Mouse (Mus musculus) neural tube, embryonic 13.5 days (tissue): ENCODE measurements around the gene Neurl3. TPM values are rescaled to one million over a fixed set of nuclear protein-coding genes. Genes with fewer than 3 reads are reported as not detected.

Experiments used
- ATAC-seq: fragments of 200-750 bp; cut with Nextera tagmentation; 2 replicates; pipeline ENCODE4 v1.8.0; 2017; ENCODE audit warnings: low read depth, mild to moderate bottlenecking, moderate TSS enrichment, moderate library complexity
- H3K27ac ChIP-seq: fragments of 300-500 bp; sonication (generic); replicated peaks from 2 replicates; pipeline ENCODE4 v1.5.1; 2015; ENCODE audit warnings: moderate library complexity, mild to moderate bottlenecking, inconsistent platforms
- H3K27me3 ChIP-seq: fragments of 300-500 bp; sonication (generic); 2 replicates; pipeline ENCODE4 v1.6.1; 2015; ENCODE audit warnings: mild to moderate bottlenecking, inconsistent platforms
- H3K36me3 ChIP-seq: fragments of 300-500 bp; sonication (generic); 2 replicates; pipeline ENCODE4 v1.6.1; 2015; ENCODE audit warnings: mild to moderate bottlenecking, inconsistent platforms
- H3K4me1 ChIP-seq: fragments of 300-500 bp; sonication (generic); replicated peaks from 2 replicates; pipeline ENCODE4 v1.6.1; 2015; ENCODE audit warnings: inconsistent platforms
- H3K4me2 ChIP-seq: fragments of 300-500 bp; sonication (generic); 2 replicates; pipeline ENCODE4 v1.6.1; 2015; ENCODE audit warnings: inconsistent platforms, mild to moderate bottlenecking, moderate library complexity
- H3K4me3 ChIP-seq: fragments of 300-500 bp; sonication (generic); 2 replicates; pipeline ENCODE4 v1.5.1; 2015; ENCODE audit warnings: mild to moderate bottlenecking, inconsistent platforms
- H3K9ac ChIP-seq: fragments of 300-500 bp; sonication (generic); 2 replicates; pipeline ENCODE4 v1.6.1; 2015; ENCODE audit warnings: moderate library complexity, mild to moderate bottlenecking, inconsistent platforms
- H3K9me3 ChIP-seq: fragments of 300-500 bp; sonication (generic); 2 replicates; pipeline ENCODE4 v1.6.1; 2016; ENCODE audit warnings: inconsistent platforms
- WGBS: fragments of 180-500 bp; shearing (Covaris S2); methylation state at CpG from one replicate; pipeline ENCODE4 v1.1.7; 2015; 5-methylcytosine and 5-hydroxymethylcytosine counted together
- polyA plus RNA-seq: library from polyadenylated mRNA; unstranded; fragments of >200 nt; fragmentation: Nextera tagmentation; extraction: Ambion mirVana; gene quantifications from 2 replicates; pipeline ENCODE4 v1.2.1, GENCODE M21; 2015

Neurl3 gene
- polyA plus RNA-seq, 1 experiment from 2014 or later: 1.0 TPM

DNA sequence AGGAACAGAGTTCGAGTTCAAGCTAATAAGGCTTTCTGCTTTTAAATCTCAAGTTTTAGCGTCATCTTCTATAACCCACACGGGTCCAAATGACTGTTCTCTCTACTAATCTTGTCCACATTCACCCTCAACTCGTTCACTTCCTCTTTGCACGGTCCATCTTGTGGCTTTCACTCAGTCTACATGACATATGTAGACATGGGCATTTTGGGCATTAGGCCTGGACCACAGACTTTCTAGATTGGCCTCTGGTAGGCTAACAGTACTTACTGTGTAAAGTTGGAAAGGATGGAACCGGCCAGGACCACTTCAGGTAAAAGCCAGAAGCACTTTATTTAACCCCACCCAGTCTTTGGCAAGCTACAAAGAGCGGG lies 32.6 kb upstream of the Neurl3 start:
- Histone ChIP-seq H3K36me3 (no peaks in the 10 kb centered on the region), H3K4me3 (no peak overlapping the region), H3K27ac (no peak overlapping the region), H3K4me1 (peaks cover 27% of the 10 kb centered on the region), H3K9me3 (no peaks in the 10 kb centered on the region), H3K9ac (no peak overlapping the region), H3K4me2 (no peak overlapping the region), H3K27me3 (peaks cover 25% of the 10 kb centered on the region)
- WGBS: 74% methylated on average over 7 of the region's 7 CpGs
- ATAC-seq: peak; percentile 10

DNA sequence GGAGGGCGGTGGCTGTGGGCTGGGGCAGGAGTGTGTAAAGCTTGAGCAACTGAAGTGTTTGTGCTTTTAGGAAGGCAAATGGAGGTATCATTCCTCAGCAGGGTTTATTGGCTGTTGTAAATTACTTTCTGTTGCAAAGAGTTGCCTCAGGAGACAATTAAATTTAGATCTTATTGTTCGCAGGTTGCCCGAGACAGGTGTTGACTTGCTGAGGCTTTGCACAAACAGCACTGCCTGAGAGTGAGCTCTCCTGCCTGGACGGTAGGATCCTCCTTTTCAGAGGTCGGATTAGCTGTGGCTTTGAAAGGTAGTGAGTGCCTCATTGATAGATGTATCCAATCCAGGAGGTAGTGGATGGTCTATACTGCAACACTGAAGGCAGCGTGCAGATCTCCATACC lies 31.6 kb upstream of the Neurl3 start:
- Histone ChIP-seq H3K4me3 (no peak overlapping the region), H3K27ac (no peak overlapping the region), H3K27me3 (peaks cover 28% of the 10 kb centered on the region), H3K9ac (no peak overlapping the region), H3K4me2 (no peak overlapping the region), H3K9me3 (no peaks in the 10 kb centered on the region), H3K36me3 (no peaks in the 10 kb centered on the region), H3K4me1 (peaks cover 27% of the 10 kb centered on the region)
- ATAC-seq: no peak
- 56% methylated on average over 6 of the region's 6 CpGs for WGBS

DNA sequence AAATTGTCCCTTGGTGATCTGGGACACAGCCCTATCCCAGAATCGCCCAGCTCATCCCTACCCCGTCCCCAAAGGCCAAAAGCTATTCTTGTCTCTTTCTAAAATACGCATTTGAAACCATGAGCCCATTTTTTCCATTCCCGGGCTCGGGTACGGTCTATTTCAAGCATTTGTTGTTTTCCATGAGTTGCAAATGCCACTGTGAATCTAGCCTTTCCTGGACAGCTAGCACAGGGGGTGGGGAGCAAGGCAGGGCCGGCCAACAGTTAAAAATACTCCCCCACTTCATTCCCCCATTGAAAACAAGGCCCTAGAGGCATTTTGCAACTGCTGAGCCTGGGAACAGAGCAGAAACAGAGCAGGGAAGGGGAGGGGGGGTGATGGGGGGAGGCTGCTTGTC lies 30.3 kb upstream of the Neurl3 start:
- 74% methylated on average over 7 of the region's 7 CpGs for WGBS
- H3K27me3 ChIP-seq: peaks cover 26% of the 10 kb centered on the region
- H3K9me3 ChIP-seq: no peaks in the 10 kb centered on the region
- no peak for ATAC-seq
- H3K4me1 ChIP-seq: peaks cover 25% of the 10 kb centered on the region
- H3K36me3 ChIP-seq: no peaks in the 10 kb centered on the region
- no peak overlapping the region for H3K4me3 ChIP-seq
- no peak overlapping the region for H3K4me2 ChIP-seq
- no peak overlapping the region for H3K9ac ChIP-seq
- H3K27ac ChIP-seq: no peak overlapping the region

DNA sequence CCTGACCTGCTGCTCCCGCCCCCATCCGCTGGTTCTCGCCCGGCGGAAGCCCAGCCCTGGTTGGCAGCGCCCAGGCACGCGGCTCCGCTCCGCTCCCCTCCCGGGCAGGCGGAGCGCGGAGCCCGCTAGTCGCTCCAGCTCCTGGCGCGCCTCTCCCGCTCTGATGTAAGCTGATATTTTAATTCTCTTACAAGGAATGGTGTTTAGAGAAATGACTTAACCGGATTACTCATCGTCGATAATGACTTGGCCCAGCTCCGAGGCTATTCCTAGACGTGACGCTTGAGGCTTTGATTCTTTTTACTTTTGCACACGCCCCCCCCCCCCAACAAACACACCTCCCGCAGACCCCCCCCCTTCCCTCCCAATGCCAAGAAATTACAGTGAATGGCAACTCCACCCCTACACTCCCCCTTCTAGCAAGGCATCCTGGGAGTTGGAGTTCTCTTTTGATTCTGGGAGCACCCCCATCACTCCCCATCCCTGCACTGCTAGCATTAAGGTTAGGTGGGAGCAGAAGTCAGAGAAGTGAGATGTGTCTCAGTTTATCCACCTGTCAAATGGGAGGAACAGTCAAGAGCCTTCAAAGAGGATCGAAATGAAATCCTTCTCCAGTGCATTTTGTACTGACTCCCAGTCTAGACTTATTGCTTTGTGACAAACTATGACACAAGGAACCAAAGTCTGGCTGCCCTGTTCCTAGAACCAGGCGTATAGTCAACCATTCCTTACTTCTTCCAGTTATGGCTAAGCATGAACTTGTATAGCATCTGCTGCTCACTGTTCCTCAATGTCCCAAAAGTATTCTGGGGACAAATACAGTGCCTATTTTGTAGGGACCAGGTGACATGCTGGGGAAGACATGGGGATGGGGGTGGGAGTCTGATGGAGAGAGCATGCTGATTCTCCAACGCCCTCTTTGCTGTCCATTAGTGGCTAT lies 29.2 kb upstream of the Neurl3 start:
- peak overlapping the region; percentile 37 for H3K4me3 ChIP-seq
- peak overlapping the region; percentile 61 for H3K9ac ChIP-seq
- no peaks in the 10 kb centered on the region for H3K9me3 ChIP-seq
- no peaks in the 10 kb centered on the region for H3K36me3 ChIP-seq
- H3K4me1 ChIP-seq: peaks cover 17% of the 10 kb centered on the region
- 9% methylated on average over 30 of the region's 30 CpGs for whole genome bisulfite sequencing
- peaks cover 15% of the 10 kb centered on the region for H3K27me3 ChIP-seq
- H3K27ac ChIP-seq: no peak overlapping the region; the same call in 1 of the 2 replicates
- ATAC-seq: no peak
- H3K4me2 ChIP-seq: peak overlapping the region; percentile 65

DNA sequence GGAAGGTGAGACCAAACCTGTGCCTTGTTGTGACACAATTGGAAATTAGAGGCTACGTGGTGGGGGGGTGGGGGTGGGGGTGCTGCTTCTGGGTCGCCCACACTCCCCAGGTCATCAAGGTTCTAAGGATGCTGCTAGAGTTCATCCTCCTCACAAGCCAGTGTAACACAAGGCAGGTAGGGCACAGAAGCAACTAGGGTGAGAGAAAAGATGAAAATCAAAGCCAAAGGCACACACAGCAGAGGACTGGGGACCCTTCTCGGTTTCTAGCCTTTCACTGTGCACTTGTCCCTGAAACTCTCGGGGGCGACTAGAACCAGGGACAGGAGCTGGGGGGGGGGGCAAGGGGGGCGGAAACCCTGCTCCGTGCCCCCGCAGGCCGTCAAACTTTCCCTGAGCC lies 28.5 kb upstream of the Neurl3 start:
- H3K27me3 ChIP-seq: peaks cover 11% of the 10 kb centered on the region
- peak overlapping the region; percentile 61 for H3K9ac ChIP-seq
- no peaks in the 10 kb centered on the region for H3K9me3 ChIP-seq
- H3K4me3 ChIP-seq: peak overlapping the region; percentile 37
- peak overlapping the region; percentile 65 for H3K4me2 ChIP-seq
- no peak for ATAC-seq
- H3K4me1 ChIP-seq: peaks cover 10% of the 10 kb centered on the region
- no peak overlapping the region; the same call in 1 of the 2 replicates for H3K27ac ChIP-seq
- WGBS: 14% methylated on average over 9 of the region's 9 CpGs
- H3K36me3 ChIP-seq: no peaks in the 10 kb centered on the region

DNA sequence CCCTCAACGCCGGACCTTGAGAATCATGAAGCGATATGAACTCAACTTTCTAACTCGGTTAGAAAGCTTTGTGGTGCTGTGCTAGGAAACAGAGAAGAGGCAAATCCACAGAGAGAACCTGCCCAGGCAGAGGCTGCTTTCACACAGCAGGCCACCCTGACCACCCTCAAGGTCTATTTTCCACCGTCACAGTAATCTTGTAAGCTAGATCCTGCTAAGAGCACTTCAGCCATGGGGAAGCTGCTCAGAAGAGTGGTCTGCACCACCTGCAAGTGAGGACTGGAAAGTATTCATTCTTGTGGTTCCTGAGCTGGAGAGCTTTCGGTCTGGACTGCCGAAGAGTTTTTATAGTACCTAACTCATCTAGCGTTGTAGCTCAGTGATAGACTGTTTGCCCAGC lies 27.8 kb upstream of the Neurl3 start:
- Histone ChIP-seq H3K27me3 (peaks cover 11% of the 10 kb centered on the region), H3K4me1 (peaks cover 10% of the 10 kb centered on the region), H3K9me3 (no peaks in the 10 kb centered on the region), H3K36me3 (no peaks in the 10 kb centered on the region), H3K27ac (no peak overlapping the region), H3K9ac (no peak overlapping the region), H3K4me2 (no peak overlapping the region), H3K4me3 (no peak overlapping the region)
- no peak for ATAC-seq
- WGBS: 81% methylated on average over 8 of the region's 8 CpGs

DNA sequence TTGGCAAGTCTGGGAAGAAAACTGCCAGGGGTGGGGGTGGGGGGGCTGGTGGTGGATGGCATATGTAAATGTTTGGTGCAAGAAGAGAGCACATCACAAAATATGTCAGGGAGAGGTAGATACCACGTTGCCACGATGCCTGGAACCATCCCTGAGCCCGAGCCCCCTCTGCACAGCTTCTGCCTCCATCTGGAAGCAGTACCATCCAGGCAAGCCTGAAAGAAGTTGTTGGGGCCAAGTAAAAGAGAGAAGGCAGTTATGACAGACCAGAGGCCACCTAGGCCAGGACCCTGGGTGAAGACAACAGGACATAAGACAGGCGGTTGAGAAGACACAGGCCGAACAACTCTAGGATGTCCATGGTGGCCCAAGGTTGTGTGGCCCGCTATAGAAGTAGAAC lies 26.0 kb upstream of the Neurl3 start:
- Histone ChIP-seq H3K4me1 (peaks cover 10% of the 10 kb centered on the region), H3K36me3 (no peaks in the 10 kb centered on the region), H3K27ac (no peak overlapping the region), H3K4me2 (no peak overlapping the region), H3K9me3 (no peaks in the 10 kb centered on the region), H3K4me3 (no peak overlapping the region), H3K27me3 (peaks cover 11% of the 10 kb centered on the region), H3K9ac (no peak overlapping the region)
- 88% methylated on average over 6 of the region's 6 CpGs for WGBS
- ATAC-seq: no peak

DNA sequence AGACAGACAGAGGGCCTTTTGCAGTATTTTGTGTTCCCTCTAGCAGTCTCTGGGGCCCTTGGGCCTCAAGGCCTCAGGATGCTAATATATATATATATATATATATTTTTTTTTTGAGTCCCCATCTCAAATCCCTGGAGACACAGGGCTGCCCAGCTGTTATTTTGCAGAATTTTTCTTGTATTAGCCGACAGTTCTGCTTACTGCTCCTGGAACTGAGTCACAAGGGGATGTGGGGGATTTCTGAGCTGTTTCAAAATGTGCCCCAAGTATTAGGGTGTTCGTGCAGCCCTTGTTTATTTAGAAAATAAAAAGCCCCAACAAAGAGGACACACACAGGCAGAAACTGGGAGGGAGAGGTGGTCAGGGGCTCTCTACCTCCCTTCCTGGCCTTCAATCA lies 25.2 kb upstream of the Neurl3 start:
- H3K4me2 ChIP-seq: no peak overlapping the region
- no peak overlapping the region for H3K27ac ChIP-seq
- peaks cover 11% of the 10 kb centered on the region for H3K27me3 ChIP-seq
- no peak for ATAC-seq
- H3K9ac ChIP-seq: no peak overlapping the region
- peaks cover 10% of the 10 kb centered on the region for H3K4me1 ChIP-seq
- H3K36me3 ChIP-seq: no peaks in the 10 kb centered on the region
- 55% methylated on average over 2 of the region's 2 CpGs for WGBS
- H3K4me3 ChIP-seq: no peak overlapping the region
- H3K9me3 ChIP-seq: no peaks in the 10 kb centered on the region

DNA sequence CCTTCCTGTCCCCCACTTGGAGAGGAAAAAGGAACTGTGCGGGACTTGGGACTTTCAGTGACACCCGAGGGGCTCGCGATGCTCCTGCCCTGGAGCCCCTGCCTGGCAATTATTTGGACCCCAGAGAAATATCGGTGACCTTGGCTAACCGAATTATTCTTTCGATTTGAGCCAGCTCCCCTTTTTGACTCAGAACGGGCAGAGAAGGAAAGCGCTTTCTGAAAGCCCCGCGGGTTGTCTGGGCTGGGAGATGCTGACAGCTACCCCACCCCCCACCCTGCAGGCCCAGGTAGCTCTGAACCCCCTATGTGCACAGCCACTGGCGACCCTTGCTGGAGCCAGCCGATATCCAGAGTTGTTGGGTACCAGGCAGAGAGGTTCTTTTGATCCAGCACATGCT lies 24.6 kb upstream of the Neurl3 start:
- Histone ChIP-seq H3K27ac (no peak overlapping the region), H3K27me3 (peaks cover 11% of the 10 kb centered on the region), H3K4me2 (no peak overlapping the region), H3K4me3 (no peak overlapping the region), H3K9ac (no peak overlapping the region), H3K4me1 (peaks cover 10% of the 10 kb centered on the region), H3K36me3 (no peaks in the 10 kb centered on the region), H3K9me3 (no peaks in the 10 kb centered on the region)
- whole genome bisulfite sequencing: 30% methylated on average over 13 of the region's 13 CpGs
- ATAC-seq: no peak

DNA sequence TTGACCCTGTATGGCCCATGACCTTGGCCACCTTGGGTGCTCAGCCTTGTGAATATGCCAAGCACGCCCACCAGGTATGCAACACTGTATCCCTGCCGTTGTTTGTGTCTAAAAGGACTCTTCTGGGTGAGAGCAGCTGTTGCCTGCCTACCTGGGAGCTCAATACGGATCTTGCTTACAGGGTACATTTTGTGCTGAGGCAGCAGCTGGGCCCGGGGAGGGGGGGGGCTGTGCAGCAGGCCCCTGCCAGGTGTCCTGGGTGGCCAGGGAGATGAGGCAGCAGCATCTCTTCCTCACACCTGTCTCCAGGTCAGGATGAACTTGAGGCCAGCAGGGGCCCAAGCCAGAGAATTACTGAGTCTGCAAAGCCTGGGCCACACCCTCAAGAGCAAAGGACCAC lies 23.6 kb upstream of the Neurl3 start:
- no peak overlapping the region for H3K4me3 ChIP-seq
- H3K4me2 ChIP-seq: no peak overlapping the region
- H3K9me3 ChIP-seq: no peaks in the 10 kb centered on the region
- H3K9ac ChIP-seq: no peak overlapping the region
- ATAC-seq: no peak
- no peak overlapping the region for H3K27ac ChIP-seq
- peaks cover 7% of the 10 kb centered on the region for H3K4me1 ChIP-seq
- 79% methylated on average over 4 of the region's 4 CpGs for WGBS
- H3K36me3 ChIP-seq: no peaks in the 10 kb centered on the region
- peaks cover 11% of the 10 kb centered on the region for H3K27me3 ChIP-seq

DNA sequence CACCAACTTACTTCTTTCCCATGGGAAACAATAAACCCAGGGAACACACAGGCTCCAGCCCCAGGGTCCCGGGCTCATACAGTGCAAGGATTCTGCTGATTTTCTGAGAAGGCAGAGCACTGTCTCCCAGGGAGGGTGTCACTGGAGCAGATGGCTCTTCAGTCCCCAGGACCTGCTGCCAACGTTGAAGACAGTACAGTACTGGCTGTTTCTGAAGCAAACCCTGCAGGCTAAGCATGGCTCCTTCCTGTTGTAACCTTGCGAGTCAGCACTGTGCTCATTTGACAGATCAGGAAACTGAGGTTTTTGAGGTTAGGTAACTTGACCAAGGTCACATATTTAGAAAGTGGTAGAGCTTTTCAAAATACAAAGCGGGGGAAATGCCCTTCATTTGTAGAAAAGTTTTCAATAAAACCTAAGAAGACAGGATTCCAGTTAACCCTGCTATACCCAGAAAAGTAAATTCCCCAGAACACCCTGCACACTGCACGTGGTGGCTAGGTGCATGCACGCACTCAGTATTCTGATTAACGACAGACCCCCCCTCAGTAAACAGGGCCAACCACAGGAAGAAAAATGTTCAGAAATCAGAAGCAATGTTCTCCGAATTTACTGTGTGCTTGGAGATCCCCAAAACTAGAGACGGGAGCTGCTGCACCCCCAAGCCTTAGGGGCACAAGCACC lies 22.1 kb upstream of the Neurl3 start:
- Histone ChIP-seq H3K27me3 (no peaks in the 10 kb centered on the region; the same call in none of the 2 replicates), H3K4me2 (no peak overlapping the region), H3K4me3 (no peak overlapping the region), H3K4me1 (0 out of 2 replicates have a peak, but pooled peaks cover 3% of the 10 kb centered on the region), H3K36me3 (no peaks in the 10 kb centered on the region), H3K9me3 (no peaks in the 10 kb centered on the region), H3K9ac (no peak overlapping the region), H3K27ac (no peak overlapping the region)
- 72% methylated on average over 9 of the region's 9 CpGs for WGBS
- no peak for ATAC-seq

DNA sequence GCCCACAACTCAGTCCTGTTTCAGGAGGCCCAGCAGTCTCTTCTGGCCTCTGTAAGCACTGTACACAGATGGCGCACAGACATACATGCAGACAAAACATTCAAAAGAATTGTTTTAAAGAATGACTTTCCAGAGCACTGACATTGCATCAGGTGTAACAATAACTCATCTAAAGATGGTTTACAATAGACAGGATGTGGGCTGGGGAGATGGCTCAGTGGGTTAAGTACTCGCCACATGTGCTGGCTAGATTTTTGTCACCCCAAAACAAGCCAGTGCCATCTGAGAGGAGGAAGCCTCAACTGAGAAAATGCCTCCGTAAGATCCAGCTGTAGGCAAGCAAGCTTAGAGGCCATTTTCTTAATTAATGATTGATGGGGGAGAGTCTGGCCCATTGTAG lies 19.9 kb upstream of the Neurl3 start:
- H3K27me3 ChIP-seq: no peaks in the 10 kb centered on the region; the same call in none of the 2 replicates
- no peak for ATAC-seq
- 0 out of 2 replicates have a peak, but pooled peaks cover 3% of the 10 kb centered on the region for H3K4me1 ChIP-seq
- 78% methylated on average over 3 of the region's 3 CpGs for WGBS
- no peak overlapping the region for H3K4me2 ChIP-seq
- H3K36me3 ChIP-seq: no peaks in the 10 kb centered on the region
- no peak overlapping the region for H3K9ac ChIP-seq
- no peak overlapping the region for H3K4me3 ChIP-seq
- no peak overlapping the region for H3K27ac ChIP-seq
- H3K9me3 ChIP-seq: no peaks in the 10 kb centered on the region
